Mouse (Mus musculus) embryonic fibroblast, embryonic 13.5 days (primary cell): ENCODE measurements around the gene Prpf31.

Experiments
- CTCF ChIP-seq: IDR thresholded peaks from 2 replicates; pipeline ENCODE4 v1.5.1; 2011; ENCODE audit warnings: mild to moderate bottlenecking, control low read depth, low read length, moderate library complexity, borderline replicate concordance; ENCODE audit not compliant: insufficient read depth
- POLR2A ChIP-seq: IDR thresholded peaks from 2 replicates; pipeline ENCODE4 v1.6.1; 2011; ENCODE audit warnings: low read depth, mild to moderate bottlenecking, control low read depth, low read length, moderate library complexity

- TF ChIP-seq CTCF (no peak), POLR2A (no peak)
Measured at GRCm38 (mm10) chr7:3683908-3684550, 54.2 kb downstream of the Prpf31 start.
